Mouse (Mus musculus): ENCODE measurements at regions not wholly inside any gene's neighbourhood (a gene's known extent, or its start where the extent isn't known, plus 50 kb on each side); places are given as distances from the start of the nearest gene placed in this dataset.
A peak's percentile ranks its signal among the peaks of the same experiment; 100 is the strongest.
"Not testable (repeated sequence)": the region's sequence is repeated elsewhere in the genome, so short reads cannot be mapped to it uniquely, and the experiment has no call there.

GRCm38 (mm10) chr17:48672749-48673148 is 218.0 kb downstream of the Unc5cl start:
- no peak for DNase-seq

- no peak for DNase-seq
Observed at GRCm38 (mm10) chr17:48678216-48678832, 223.6 kb downstream of the Unc5cl start.

GRCm38 (mm10) chr17:48680331-48680730 is 225.6 kb downstream of the Unc5cl start:
- DNase-seq: no peak

GRCm38 (mm10) chr17:48688944-48689343 is 234.2 kb downstream of the Unc5cl start:
- DNase-seq: no peak

GRCm38 (mm10) chr17:48698456-48698855 is 233.7 kb upstream of the Lrfn2 start:
- no peak for DNase-seq

GRCm38 (mm10) chr17:48700591-48700990 is 231.6 kb upstream of the Lrfn2 start:
- DNase-seq: peak; percentile 35 to 38

GRCm38 (mm10) chr17:48720506-48720905 is 211.7 kb upstream of the Lrfn2 start:
- DNase-seq: no peak

GRCm38 (mm10) chr17:48723286-48723685 is 208.9 kb upstream of the Lrfn2 start:
- DNase-seq: no peak

GRCm38 (mm10) chr17:48724513-48725112 is 207.6 kb upstream of the Lrfn2 start:
- DNase-seq: no peak

- no peak for DNase-seq
Observed at GRCm38 (mm10) chr17:48726460-48726859, 205.7 kb upstream of the Lrfn2 start.

- no peak for DNase-seq
Observed at GRCm38 (mm10) chr17:48733801-48734200, 198.4 kb upstream of the Lrfn2 start.

- not testable (repeated sequence) for DNase-seq
Observed at GRCm38 (mm10) chr17:48737181-48737580, 195.0 kb upstream of the Lrfn2 start.

- peak in 1 of 2 experiments; percentile 21 for DNase-seq
Observed at GRCm38 (mm10) chr17:48738708-48739107, 193.5 kb upstream of the Lrfn2 start.

- DNase-seq: no peak
Observed at GRCm38 (mm10) chr17:48742769-48743405, 189.3 kb upstream of the Lrfn2 start.

GRCm38 (mm10) chr17:48770099-48770498 is 162.1 kb upstream of the Lrfn2 start:
- DNase-seq: no peak

- DNase-seq: no peak
Observed at GRCm38 (mm10) chr17:48771721-48772320, 160.4 kb upstream of the Lrfn2 start.

GRCm38 (mm10) chr17:48774172-48774890 is 157.8 kb upstream of the Lrfn2 start:
- DNase-seq: peak; percentile 62 to 70

GRCm38 (mm10) chr17:48775479-48775878 is 156.7 kb upstream of the Lrfn2 start:
- DNase-seq: no peak

- no peak for DNase-seq
Observed at GRCm38 (mm10) chr17:48776502-48776902, 155.7 kb upstream of the Lrfn2 start.

- no peak for DNase-seq
Observed at GRCm38 (mm10) chr17:48780217-48780616, 152.0 kb upstream of the Lrfn2 start.

GRCm38 (mm10) chr17:48784417-48784816 is 147.8 kb upstream of the Lrfn2 start:
- no peak for DNase-seq

- no peak for DNase-seq
Observed at GRCm38 (mm10) chr17:48786501-48786900, 145.7 kb upstream of the Lrfn2 start.

GRCm38 (mm10) chr17:48789846-48790245 is 142.3 kb upstream of the Lrfn2 start:
- no peak for DNase-seq
